Mouse (Mus musculus) liver, adult 2 months (tissue): ENCODE data around the gene Elof1.

Experiments
- CTCF ChIP-seq: fragments of 200-500 bp; IDR thresholded peaks from 2 replicates; pipeline ENCODE4 v1.5.1; 2011; ENCODE audit warnings: low read depth, low read length, control low read depth
- POLR2A ChIP-seq: fragments of 200-500 bp; IDR thresholded peaks from 2 replicates; pipeline ENCODE4 v1.6.1; 2011; ENCODE audit warnings: low read length, control low read depth; ENCODE audit not compliant: insufficient read depth; ENCODE audit errors: extremely low read depth

- no peak for TF ChIP-seq CTCF
- TF ChIP-seq POLR2A = no peak
Measured at GRCm38 (mm10) chr9:22072276-22072675, 44.7 kb downstream of the Elof1 start.
